Mouse (Mus musculus) left cerebral cortex, adult 2 months (tissue): Measurements from ENCODE around the gene Malsu1. TPM values are rescaled to one million over a fixed set of nuclear protein-coding genes. Genes with fewer than 3 reads are reported as not detected.
A peak's percentile ranks its signal among the peaks of the same experiment; 100 is the strongest.

Experiments
- DNase-seq, 2 experiments: peaks; one replicate each; pipeline ENCODE4 v3.0.0; 2021 to 2022; ENCODE audit warnings: low spot score in 2 of 2, mixed read lengths in 1 of 2; ENCODE audit errors: extremely low spot score in 1 of 2
- H3K27ac ChIP-seq: fragments of 200-600 bp; 2 replicates; pipeline ENCODE4 v1.8.1; 2022
- H3K4me3 ChIP-seq: fragments of 200-600 bp; 2 replicates; pipeline ENCODE4 v1.8.1; 2022
- CTCF ChIP-seq: fragments of 200-600 bp; IDR thresholded peaks from 2 replicates; pipeline ENCODE4 v1.8.1; 2022; ENCODE audit warnings: antibody characterized with exemption, mild to moderate bottlenecking, moderate library complexity
- intact Hi-C: fragments of 180-260 bp; cut with DNase I; formaldehyde crosslinking; loops from one replicate; pipeline ENCODE4 v1.15.1; 2025
- long read RNA-seq, 2 experiments: library from polyadenylated mRNA; stranded (forward); transcript quantifications; one replicate each; pipeline ENCODE4 v2.0.0; 2021; ENCODE audit warnings: borderline mapping rate in 2 of 2
- total RNA-seq, 2 experiments: library from RNA; stranded (reverse); gene quantifications; 2 replicates each; pipeline ENCODE4 v1.2.3; 2021

Malsu1 gene
- total RNA-seq: 10 to 100 TPM; 25.9 to 30.6 TPM
- long read RNA-seq, experiment 1, partial matches to known transcripts: 0 of 9 reads
- long read RNA-seq, experiment 1, other reads (novel, unspliced or antisense): 4 of 9 reads
- long read RNA-seq, experiment 2, transcript Malsu1-203 (4 exons, 2,819 nt): major isoform, 6 of 9 reads
- long read RNA-seq, experiment 2, partial matches to known transcripts: 0 of 9 reads
- long read RNA-seq, experiment 2, other reads (novel, unspliced or antisense): 2 of 9 reads

GRCm38 (mm10) chr6:49073304-49074116, at the start of gene Malsu1:
Gene Malsu1 (plus strand): TSS chr6:49073795.
- Histone ChIP-seq H3K27ac (peak within 1 kb of the TSS; percentile 84), H3K4me3 (peak within 1 kb of the TSS; percentile 100)
- DNase-seq: peak; percentile 93 to 96
- intact Hi-C loops: loop anchor here (5.0 kb wide), 2 partner anchors 134 to 189 kb away; partner anchors contain the start of gene Tra2a
- no peak for TF ChIP-seq CTCF

- Histone ChIP-seq H3K4me3 (no peak overlapping the region), H3K27ac (no peak overlapping the region)
- DNase-seq: no peak
- intact Hi-C loops: no loop called here
- no peak for TF ChIP-seq CTCF
Observed at GRCm38 (mm10) chr6:49025290-49025689, 48.3 kb upstream of the Malsu1 start.

- Histone ChIP-seq H3K4me3 (no peak overlapping the region), H3K27ac (no peak overlapping the region)
- TF ChIP-seq CTCF: no peak
- intact Hi-C loops: no loop called here
- no peak for DNase-seq
Observed at GRCm38 (mm10) chr6:49026496-49026895, 47.1 kb upstream of the Malsu1 start.

GRCm38 (mm10) chr6:49028019-49028418, 45.6 kb upstream of the Malsu1 start:
- DNase-seq: no peak
- TF ChIP-seq CTCF: no peak
- Histone ChIP-seq H3K4me3 (no peak overlapping the region), H3K27ac (no peak overlapping the region)
- intact Hi-C loops: no loop called here

- H3K4me3 ChIP-seq: no peak overlapping the region
- no peak for DNase-seq
- intact Hi-C loops: no loop called here
- no peak overlapping the region for H3K27ac ChIP-seq
- no peak for TF ChIP-seq CTCF
Observed at GRCm38 (mm10) chr6:49028708-49029107, 44.9 kb upstream of the Malsu1 start.

- DNase-seq: no peak
- no peak overlapping the region for H3K27ac ChIP-seq
- H3K4me3 ChIP-seq: no peak overlapping the region
- TF ChIP-seq CTCF: no peak
- intact Hi-C loops: no loop called here
Observed at GRCm38 (mm10) chr6:49031230-49031629, 42.4 kb upstream of the Malsu1 start.

GRCm38 (mm10) chr6:49032783-49033182, 40.8 kb upstream of the Malsu1 start:
- DNase-seq: no peak
- intact Hi-C loops: no loop called here
- Histone ChIP-seq H3K27ac (no peak overlapping the region), H3K4me3 (no peak overlapping the region)
- no peak for TF ChIP-seq CTCF

GRCm38 (mm10) chr6:49036275-49037267, 37.0 kb upstream of the Malsu1 start, which contains the start of gene Gpnmb:
Gene Gpnmb (plus strand): TSS chr6:49036546.
- TF ChIP-seq CTCF: no peak
- no peak for DNase-seq
- intact Hi-C loops: no loop called here
- no peak within 1 kb of the TSS for H3K27ac ChIP-seq
- H3K4me3 ChIP-seq: no peak within 1 kb of the TSS

- TF ChIP-seq CTCF: no peak
- no peak overlapping the region for H3K27ac ChIP-seq
- no peak for DNase-seq
- intact Hi-C loops: no loop called here
- H3K4me3 ChIP-seq: no peak overlapping the region
Observed at GRCm38 (mm10) chr6:49037268-49037662, 36.3 kb upstream of the Malsu1 start.

- intact Hi-C loops: no loop called here
- Histone ChIP-seq H3K4me3 (no peak overlapping the region), H3K27ac (no peak overlapping the region)
- TF ChIP-seq CTCF: peak; percentile 78
- peak; percentile 53 to 60 for DNase-seq
Observed at GRCm38 (mm10) chr6:49039470-49040180, 34.0 kb upstream of the Malsu1 start.

- intact Hi-C loops: no loop called here
- no peak for DNase-seq
- Histone ChIP-seq H3K27ac (no peak overlapping the region), H3K4me3 (no peak overlapping the region)
- TF ChIP-seq CTCF: no peak
Observed at GRCm38 (mm10) chr6:49046502-49046901, 27.1 kb upstream of the Malsu1 start.
